Mouse (Mus musculus) thymus, postnatal 36 days (tissue): ENCODE data around the gene Rab44.
"Not testable (repeated sequence)": the region's sequence is repeated elsewhere in the genome, so short reads cannot be mapped to it uniquely, and the experiment has no call there.

Experiments
- DNase-seq, 2 experiments: peaks; one replicate each; pipeline ENCODE4 v3.0.0; 2022; ENCODE audit warnings: mixed read lengths in 2 of 2

Rab44 gene

GRCm38 (mm10) chr17:29091348-29091944 is 22.5 kb upstream of the Rab44 start:
- DNase-seq, result peak in 1 of 2 experiments; percentile 3

- no peak for DNase-seq
Measured at GRCm38 (mm10) chr17:29092497-29092896, 21.4 kb upstream of the Rab44 start.

GRCm38 (mm10) chr17:29093110-29093952 is 20.6 kb upstream of the Rab44 start:
- peak; percentile 63 to 76 for DNase-seq

GRCm38 (mm10) chr17:29093961-29094309 is 20.0 kb upstream of the Rab44 start:
- DNase-seq, result peak in 1 of 2 experiments; percentile 16

- peak; percentile 29 to 49 for DNase-seq
Measured at GRCm38 (mm10) chr17:29094310-29095181, 19.4 kb upstream of the Rab44 start.

- peak; percentile 91 to 94 for DNase-seq
Measured at GRCm38 (mm10) chr17:29095201-29095733, 18.7 kb upstream of the Rab44 start.

GRCm38 (mm10) chr17:29096245-29096644 is 17.7 kb upstream of the Rab44 start:
- no peak for DNase-seq

- peak in 1 of 2 experiments; percentile 10 for DNase-seq
Measured at GRCm38 (mm10) chr17:29096851-29097561, 16.9 kb upstream of the Rab44 start.

- DNase-seq, result peak in 1 of 2 experiments; percentile 11
Measured at GRCm38 (mm10) chr17:29098291-29098690, 15.7 kb upstream of the Rab44 start.

GRCm38 (mm10) chr17:29099076-29099475 is 14.9 kb upstream of the Rab44 start:
- no peak for DNase-seq

- no peak for DNase-seq
Measured at GRCm38 (mm10) chr17:29100627-29101026, 13.3 kb upstream of the Rab44 start.

- DNase-seq, result not testable (repeated sequence)
Measured at GRCm38 (mm10) chr17:29110356-29110755, 3.6 kb upstream of the Rab44 start.

GRCm38 (mm10) chr17:29111332-29111731 is 2.6 kb upstream of the Rab44 start:
- DNase-seq, result no peak

- no peak for DNase-seq
Measured at GRCm38 (mm10) chr17:29116023-29116422, 2.1 kb downstream of the Rab44 start.

- peak in 1 of 2 experiments; percentile 1 for DNase-seq
Measured at GRCm38 (mm10) chr17:29117006-29117648, 3.2 kb downstream of the Rab44 start.

GRCm38 (mm10) chr17:29118057-29118456 is 4.1 kb downstream of the Rab44 start:
- peak in 1 of 2 experiments; percentile 44 for DNase-seq

GRCm38 (mm10) chr17:29120666-29121065 is 6.7 kb downstream of the Rab44 start:
- DNase-seq, result peak in 1 of 2 experiments; percentile 3

- no peak for DNase-seq
Measured at GRCm38 (mm10) chr17:29122817-29123216, 8.9 kb downstream of the Rab44 start.

GRCm38 (mm10) chr17:29123578-29124174 is 9.7 kb downstream of the Rab44 start:
- peak in 1 of 2 experiments; percentile 0 for DNase-seq

GRCm38 (mm10) chr17:29126561-29126960 is 12.6 kb downstream of the Rab44 start:
- DNase-seq, result peak in 1 of 2 experiments; percentile 0

GRCm38 (mm10) chr17:29129341-29129740 is 15.4 kb downstream of the Rab44 start:
- DNase-seq, result no peak
